Mouse (Mus musculus) neural tube, embryonic 12.5 days (tissue): Measurements from ENCODE around the gene Foxb2. TPM values are rescaled to one million over a fixed set of nuclear protein-coding genes. Genes with fewer than 3 reads are reported as not detected.
"Not testable (repeated sequence)": the region's sequence is repeated elsewhere in the genome, so short reads cannot be mapped to it uniquely, and the experiment has no call there.

Experiments
- ATAC-seq: fragments of 200-750 bp; cut with Nextera tagmentation; 2 replicates; pipeline ENCODE4 v1.8.0; 2017; ENCODE audit warnings: low read depth, mild to moderate bottlenecking, moderate TSS enrichment, moderate library complexity; ENCODE audit not compliant: low FRiP score
- H3K27ac ChIP-seq: fragments of 300-500 bp; sonication (generic); 2 replicates; pipeline ENCODE4 v1.5.1; 2016
- H3K27me3 ChIP-seq: fragments of 300-500 bp; sonication (generic); replicated peaks from 2 replicates; pipeline ENCODE4 v1.6.1; 2016; ENCODE audit warnings: mild to moderate bottlenecking
- H3K36me3 ChIP-seq: fragments of 300-500 bp; sonication (generic); 2 replicates; pipeline ENCODE4 v1.6.1; 2016; ENCODE audit warnings: mild to moderate bottlenecking
- H3K4me1 ChIP-seq: fragments of 300-500 bp; sonication (generic); 2 replicates; pipeline ENCODE4 v1.6.1; 2016
- H3K4me2 ChIP-seq: fragments of 300-500 bp; sonication (generic); replicated peaks from 2 replicates; pipeline ENCODE4 v1.6.1; 2016; ENCODE audit warnings: mild to moderate bottlenecking
- H3K4me3 ChIP-seq: fragments of 300-500 bp; sonication (generic); 2 replicates; pipeline ENCODE4 v1.5.1; 2016
- H3K9ac ChIP-seq: fragments of 300-500 bp; sonication (generic); 2 replicates; pipeline ENCODE4 v1.6.1; 2016; ENCODE audit warnings: mild to moderate bottlenecking
- H3K9me3 ChIP-seq: fragments of 300-500 bp; sonication (generic); 2 replicates; pipeline ENCODE4 v1.6.1; 2016; ENCODE audit warnings: mild to moderate bottlenecking
- WGBS: fragments of 180-500 bp; shearing (Covaris S2); methylation state at CpG from one replicate; pipeline ENCODE4 v1.1.7; 2016; 5-methylcytosine and 5-hydroxymethylcytosine counted together
- polyA plus RNA-seq: library from polyadenylated mRNA; unstranded; fragments of >200 nt; fragmentation: Nextera tagmentation; extraction: Ambion mirVana; gene quantifications from 2 replicates; pipeline ENCODE4 v1.2.1, GENCODE M21; 2016

Gene Foxb2
- polyA plus RNA-seq, 1 experiment from 2014 or later, result 0.38 TPM

- H3K4me2 ChIP-seq, result no peak overlapping the region
- ATAC-seq, result no peak
- H3K4me3 ChIP-seq, result no peak overlapping the region
These were observed 3.0 kb downstream of the Foxb2 start for GRCm38 (mm10) chr19:16870501-16871191.

GRCm38 (mm10) chr19:16868534-16868933, 5.1 kb downstream of the Foxb2 start:
- H3K27me3 ChIP-seq, result peaks cover 70% of the 10 kb centered on the region
- no peak for ATAC-seq

More at GRCm38 (mm10) chr19:16870501-16871191, 3.0 kb downstream of the Foxb2 start:
- no peak overlapping the region for H3K9ac ChIP-seq
- no peaks in the 10 kb centered on the region for H3K36me3 ChIP-seq
- peaks cover 28% of the 10 kb centered on the region for H3K4me1 ChIP-seq
- no peak overlapping the region for H3K27ac ChIP-seq
- no peaks in the 10 kb centered on the region for H3K9me3 ChIP-seq
- H3K27me3 ChIP-seq, result peaks cover 88% of the 10 kb centered on the region
- under 1% methylated on average over 28 of the region's 28 CpGs for WGBS

GRCm38 (mm10) chr19:16858646-16859045, 15.0 kb downstream of the Foxb2 start:
- Histone ChIP-seq H3K27ac (no peak overlapping the region), H3K9me3 (no peaks in the 10 kb centered on the region), H3K4me1 (no peaks in the 10 kb centered on the region), H3K36me3 (no peaks in the 10 kb centered on the region), H3K9ac (no peak overlapping the region), H3K4me3 (no peak overlapping the region), H3K4me2 (no peak overlapping the region), H3K27me3 (peaks cover 5% of the 10 kb centered on the region)
- 74% methylated on average over 4 of the region's 4 CpGs for WGBS
- ATAC-seq, result no peak

More at GRCm38 (mm10) chr19:16868534-16868933, 5.1 kb downstream of the Foxb2 start:
- Histone ChIP-seq H3K4me3 (no peak overlapping the region), H3K9ac (no peak overlapping the region), H3K36me3 (no peaks in the 10 kb centered on the region), H3K27ac (no peak overlapping the region), H3K4me1 (peaks cover 15% of the 10 kb centered on the region), H3K4me2 (no peak overlapping the region), H3K9me3 (no peaks in the 10 kb centered on the region)
- 23% methylated on average over 5 of the region's 5 CpGs for WGBS

- no peak overlapping the region for H3K4me2 ChIP-seq
- no peaks in the 10 kb centered on the region for H3K27me3 ChIP-seq
- H3K9ac ChIP-seq, result no peak overlapping the region
- H3K9me3 ChIP-seq, result no peaks in the 10 kb centered on the region
- H3K4me3 ChIP-seq, result no peak overlapping the region
- H3K27ac ChIP-seq, result no peak overlapping the region
- H3K4me1 ChIP-seq, result no peaks in the 10 kb centered on the region
- ATAC-seq, result no peak
- H3K36me3 ChIP-seq, result no peaks in the 10 kb centered on the region
- WGBS, result 71% methylated on average over 5 of the region's 5 CpGs
These were observed 16.9 kb downstream of the Foxb2 start for GRCm38 (mm10) chr19:16856752-16857151.

- not testable (repeated sequence) for H3K9me3 ChIP-seq, H3K4me3 ChIP-seq, ATAC-seq, H3K27me3 ChIP-seq, H3K36me3 ChIP-seq, H3K9ac ChIP-seq, H3K4me2 ChIP-seq, H3K27ac ChIP-seq, H3K4me1 ChIP-seq
- 88% methylated on average over 2 of the region's 2 CpGs for WGBS
These were observed 29.5 kb downstream of the Foxb2 start for GRCm38 (mm10) chr19:16844091-16844490.

GRCm38 (mm10) chr19:16841516-16842249, 31.9 kb downstream of the Foxb2 start:
- no peak overlapping the region for H3K4me3 ChIP-seq
- 9% methylated on average over 9 of the region's 9 CpGs for WGBS
- no peak for ATAC-seq
- peaks cover 4% of the 10 kb centered on the region; the same call in 1 of the 2 replicates for H3K4me1 ChIP-seq
- no peaks in the 10 kb centered on the region for H3K36me3 ChIP-seq
- H3K9ac ChIP-seq, result no peak overlapping the region
- no peak overlapping the region for H3K4me2 ChIP-seq
- H3K9me3 ChIP-seq, result no peaks in the 10 kb centered on the region
- H3K27me3 ChIP-seq, result no peaks in the 10 kb centered on the region
- H3K27ac ChIP-seq, result no peak overlapping the region

- no peak overlapping the region for H3K4me3 ChIP-seq
- no peak overlapping the region for H3K27ac ChIP-seq
- H3K9ac ChIP-seq, result no peak overlapping the region
- no peaks in the 10 kb centered on the region for H3K9me3 ChIP-seq
- 74% methylated on average over 8 of the region's 8 CpGs for WGBS
- peaks cover 4% of the 10 kb centered on the region; the same call in 1 of the 2 replicates for H3K4me1 ChIP-seq
- H3K27me3 ChIP-seq, result no peaks in the 10 kb centered on the region
- H3K36me3 ChIP-seq, result no peaks in the 10 kb centered on the region
- no peak for ATAC-seq
- H3K4me2 ChIP-seq, result no peak overlapping the region
These were observed 32.6 kb downstream of the Foxb2 start for GRCm38 (mm10) chr19:16841001-16841400.

- WGBS, result 78% methylated on average over 5 of the region's 5 CpGs
- H3K4me2 ChIP-seq, result no peak overlapping the region
- H3K4me1 ChIP-seq, result no peaks in the 10 kb centered on the region
- no peaks in the 10 kb centered on the region for H3K36me3 ChIP-seq
- H3K27me3 ChIP-seq, result no peaks in the 10 kb centered on the region
- no peak overlapping the region for H3K27ac ChIP-seq
- no peak for ATAC-seq
- no peak overlapping the region for H3K4me3 ChIP-seq
- H3K9me3 ChIP-seq, result no peaks in the 10 kb centered on the region
- H3K9ac ChIP-seq, result no peak overlapping the region
These were observed 45.9 kb downstream of the Foxb2 start for GRCm38 (mm10) chr19:16827657-16828056.

GRCm38 (mm10) chr19:16825228-16825627, 48.4 kb downstream of the Foxb2 start:
- no peak for ATAC-seq
- H3K9ac ChIP-seq, result no peak overlapping the region
- H3K27ac ChIP-seq, result no peak overlapping the region
- H3K4me3 ChIP-seq, result no peak overlapping the region
- H3K4me2 ChIP-seq, result no peak overlapping the region
- H3K9me3 ChIP-seq, result no peaks in the 10 kb centered on the region
- no peaks in the 10 kb centered on the region for H3K4me1 ChIP-seq
- 48% methylated on average over 5 of the region's 5 CpGs for WGBS
- no peaks in the 10 kb centered on the region for H3K36me3 ChIP-seq
- H3K27me3 ChIP-seq, result no peaks in the 10 kb centered on the region

Other genes with a start within 250 kb of the Foxb2 start
- gene Vps13a, start 92.9 kb downstream of the Foxb2 start, polyA plus RNA-seq, result 7.7 and 8.9 TPM in 2 replicates
- 4.4 and 5.0 TPM in 2 replicates for gene Prune2, start 82.3 kb upstream of the Foxb2 start, polyA plus RNA-seq